Mouse (Mus musculus) liver, embryonic 12.5 days (tissue): ENCODE measurements around the gene Armcx1. TPM values are rescaled to one million over a fixed set of nuclear protein-coding genes. Genes with fewer than 3 reads are reported as not detected.

ENCODE experiments used
- microRNA-seq: library from miRNA; unstranded; fragments of <30 nt; microRNA quantifications from one replicate; pipeline ENCODE4, GENCODE M21; 2017
- polyA plus RNA-seq: library from polyadenylated mRNA; unstranded; fragments of >200 nt; fragmentation: Nextera tagmentation; extraction: Ambion mirVana; gene quantifications from 2 replicates; pipeline ENCODE4 v1.2.1, GENCODE M21; 2016

Gene Armcx1
- polyA plus RNA-seq, 1 experiment from 2014 or later = 11.6 TPM

Small RNA genes within 50 kb of the gene (microRNA-seq; reads per million reads assigned to microRNA genes)
- gene Mir7093 = not detected

Other genes with a start within 250 kb of the Armcx1 start
- not detected in 2 replicates for gene Taf7l, start 241.5 kb upstream of the Armcx1 start, polyA plus RNA-seq
- gene Timm8a1, start 176.1 kb upstream of the Armcx1 start, polyA plus RNA-seq = 123 and 136 TPM in 2 replicates
- 29.9 and 30.8 TPM in 2 replicates for gene Btk, start 134.4 kb upstream of the Armcx1 start, polyA plus RNA-seq
- gene Rpl36a, start 132.3 kb upstream of the Armcx1 start, polyA plus RNA-seq = 409 and 421 TPM in 2 replicates
- 4.5 and 4.8 TPM in 2 replicates for gene Gla, start 116.8 kb upstream of the Armcx1 start, polyA plus RNA-seq
- 110 and 111 TPM in 2 replicates for gene Hnrnph2, start 116.8 kb upstream of the Armcx1 start, polyA plus RNA-seq
- gene Armcx4, start 31.4 kb upstream of the Armcx1 start, polyA plus RNA-seq = 0.79 and 0.81 TPM in 2 replicates
- 7.2 and 8.1 TPM in 2 replicates for gene Armcx6, start 33.5 kb downstream of the Armcx1 start, polyA plus RNA-seq
- gene Armcx3, start 38.6 kb downstream of the Armcx1 start, polyA plus RNA-seq = 22.1 and 22.8 TPM in 2 replicates
- 17.8 and 20.3 TPM in 2 replicates for gene Armcx2, start 91.3 kb downstream of the Armcx1 start, polyA plus RNA-seq
- 0.32 and 0.50 TPM in 2 replicates for gene Nxf2, start 246.8 kb downstream of the Armcx1 start, polyA plus RNA-seq